Mouse (Mus musculus) layer of hippocampus, adult 9-11 months (tissue): ENCODE measurements around the gene Csrp2.
A peak's percentile ranks its signal among the peaks of the same experiment; 100 is the strongest.

Experiments
- DNase-seq: peaks from one replicate; pipeline ENCODE4 v3.0.0; 2022

Gene Csrp2

DNA sequence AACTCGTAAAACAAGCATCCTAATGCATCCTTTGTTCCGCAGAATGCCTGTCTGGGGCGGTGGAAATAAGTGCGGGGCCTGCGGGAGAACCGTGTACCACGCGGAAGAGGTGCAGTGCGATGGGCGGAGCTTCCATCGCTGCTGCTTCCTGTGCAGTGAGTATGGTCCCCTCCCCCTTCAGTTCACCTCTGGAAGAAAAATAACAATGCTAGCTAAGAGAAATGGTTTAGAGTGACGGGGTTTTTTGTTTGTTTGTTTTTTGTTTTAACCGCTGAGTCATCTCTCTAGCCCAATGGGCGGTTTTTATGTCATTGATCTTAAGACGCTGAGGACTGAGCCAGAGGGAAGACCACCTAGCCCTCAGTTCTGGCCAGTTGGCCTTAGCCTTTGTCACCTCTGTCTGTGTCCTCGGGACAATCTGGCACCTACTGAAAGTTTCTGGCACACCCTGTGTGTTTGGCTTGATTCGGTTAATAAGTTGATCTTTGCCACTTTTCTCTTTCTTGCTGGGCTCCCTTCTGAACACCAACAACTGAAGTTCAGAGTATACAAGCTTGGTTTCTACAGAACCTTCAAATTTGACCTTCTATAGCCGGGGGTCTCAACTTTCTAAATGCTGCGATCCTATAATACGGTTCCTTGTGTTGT, 12.4 kb downstream of the Csrp2 start:
- DNase-seq = no peak

DNA sequence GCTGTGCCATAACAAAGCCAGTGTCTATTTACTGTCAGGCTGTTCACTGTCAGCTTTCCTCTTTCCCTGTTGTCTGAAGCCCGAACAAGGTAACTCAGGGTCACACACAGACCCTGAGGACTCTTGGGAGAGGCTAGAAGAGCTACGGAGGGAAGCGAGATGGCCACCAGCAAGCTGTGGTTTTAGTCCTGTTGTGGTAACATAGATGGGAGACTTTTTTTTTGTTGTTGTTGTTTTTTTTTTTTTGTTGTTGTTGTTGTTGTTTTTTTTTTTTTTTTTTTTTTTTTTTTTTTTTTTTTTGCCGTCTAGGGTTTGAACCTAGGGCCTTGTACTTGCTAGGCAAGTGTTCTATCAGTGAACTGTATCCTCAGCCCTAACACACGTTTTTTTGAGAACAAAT, 14.0 kb downstream of the Csrp2 start:
- DNase-seq = no peak

DNA sequence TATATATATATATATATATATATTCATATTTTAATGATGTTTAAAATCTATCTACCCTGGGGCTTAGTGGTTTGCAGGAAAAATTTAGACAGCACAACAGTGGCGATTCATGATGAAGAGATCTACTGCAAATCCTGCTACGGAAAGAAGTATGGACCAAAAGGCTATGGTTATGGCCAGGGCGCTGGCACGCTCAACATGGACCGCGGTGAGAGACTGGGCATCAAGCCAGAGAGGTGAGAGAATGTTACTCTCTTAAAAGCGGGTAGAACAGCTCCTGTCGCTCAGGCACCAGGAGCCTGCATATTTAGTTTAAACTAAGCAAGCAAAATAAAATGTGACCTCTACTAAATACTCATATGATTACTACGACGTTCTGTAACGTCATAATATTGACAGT, 15.5 kb downstream of the Csrp2 start:
- DNase-seq = no peak

GRCm38 (mm10) chr10:110935669-110936068, 16.1 kb downstream of the Csrp2 start:
- DNase-seq = no peak

- peak; percentile 46 for DNase-seq
Measured at GRCm38 (mm10) chr10:110938361-110938760, 18.8 kb downstream of the Csrp2 start.

DNA sequence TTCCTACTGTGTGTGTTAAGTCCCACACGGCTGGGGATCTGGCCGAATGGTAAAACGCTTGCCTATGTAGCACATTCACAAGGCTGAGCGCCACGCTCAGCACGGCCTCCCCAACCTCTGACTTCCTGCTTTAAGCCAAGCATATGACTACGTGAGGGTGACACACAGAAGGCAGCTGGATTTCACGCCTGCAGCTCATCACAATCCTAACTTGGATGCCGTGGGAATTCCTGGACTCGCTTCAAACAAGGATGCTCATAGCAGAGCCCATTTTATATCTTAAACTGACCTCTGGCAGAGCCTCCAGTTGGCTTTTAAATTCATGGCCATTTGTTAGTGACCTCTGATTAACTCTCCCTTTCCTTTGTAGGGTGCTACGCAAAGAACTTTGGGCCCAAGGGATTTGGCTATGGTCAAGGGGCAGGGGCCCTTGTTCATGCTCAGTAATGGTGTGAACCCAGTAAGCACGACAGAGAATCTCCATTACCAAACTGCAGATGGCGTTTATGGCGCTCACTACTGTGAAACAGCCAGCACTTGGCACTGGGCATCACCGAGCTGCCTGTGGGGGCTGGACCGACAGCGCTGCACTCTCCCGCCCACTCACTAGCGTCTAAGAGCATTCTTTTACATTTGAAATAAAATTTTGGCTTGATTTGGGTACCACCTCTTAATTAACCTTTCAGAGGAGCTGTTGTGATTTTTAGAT, 19.4 kb downstream of the Csrp2 start:
- peak; percentile 84 for DNase-seq

DNA sequence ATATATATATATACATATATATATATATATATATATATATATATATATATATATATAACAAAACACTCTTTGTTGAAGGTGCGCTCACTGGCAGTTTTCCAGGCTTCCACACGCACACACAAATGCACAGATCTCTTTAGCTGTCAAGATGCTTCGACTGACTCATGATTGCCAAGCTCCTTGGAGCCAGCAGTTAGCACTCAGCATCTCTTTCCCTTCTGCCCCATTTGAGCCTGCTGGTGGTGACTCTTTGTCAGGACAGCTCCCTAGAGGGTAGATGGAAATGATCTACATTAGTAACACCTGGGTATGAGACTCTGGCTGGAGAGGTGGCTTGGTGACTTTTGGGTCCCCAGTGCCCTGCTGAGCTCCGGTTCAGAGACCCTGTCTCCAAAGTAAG, 20.1 kb downstream of the Csrp2 start:
- DNase-seq = no peak

GRCm38 (mm10) chr10:110940740-110941398, 21.3 kb downstream of the Csrp2 start:
- no peak for DNase-seq

- no peak for DNase-seq
Measured at GRCm38 (mm10) chr10:110941968-110942367, 22.4 kb downstream of the Csrp2 start.

- no peak for DNase-seq
Measured at GRCm38 (mm10) chr10:110942806-110943205, 23.2 kb downstream of the Csrp2 start.

- no peak for DNase-seq
Measured at GRCm38 (mm10) chr10:110944175-110944574, 24.6 kb downstream of the Csrp2 start.

DNA sequence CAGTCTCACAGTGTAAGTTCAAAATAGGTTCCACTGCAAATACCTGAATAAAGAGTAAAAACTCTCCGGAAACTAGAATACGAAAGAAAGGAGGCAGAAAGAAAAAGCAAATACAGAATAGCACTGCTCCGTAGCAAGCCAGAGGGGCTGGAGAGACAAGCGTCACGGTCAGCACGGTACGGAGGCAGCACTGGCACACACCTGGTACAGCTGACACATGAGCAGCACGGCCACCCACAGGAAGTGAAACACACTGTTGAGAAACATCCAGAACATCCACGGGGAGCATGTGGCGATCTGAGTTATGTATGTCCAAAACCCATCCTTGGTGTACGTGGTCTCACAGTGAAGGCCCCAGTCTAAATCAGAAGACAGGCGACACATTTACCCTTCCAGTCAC, 26.4 kb downstream of the Csrp2 start:
- no peak for DNase-seq

GRCm38 (mm10) chr10:110947574-110947973, 28.0 kb downstream of the Csrp2 start:
- DNase-seq = no peak

DNA sequence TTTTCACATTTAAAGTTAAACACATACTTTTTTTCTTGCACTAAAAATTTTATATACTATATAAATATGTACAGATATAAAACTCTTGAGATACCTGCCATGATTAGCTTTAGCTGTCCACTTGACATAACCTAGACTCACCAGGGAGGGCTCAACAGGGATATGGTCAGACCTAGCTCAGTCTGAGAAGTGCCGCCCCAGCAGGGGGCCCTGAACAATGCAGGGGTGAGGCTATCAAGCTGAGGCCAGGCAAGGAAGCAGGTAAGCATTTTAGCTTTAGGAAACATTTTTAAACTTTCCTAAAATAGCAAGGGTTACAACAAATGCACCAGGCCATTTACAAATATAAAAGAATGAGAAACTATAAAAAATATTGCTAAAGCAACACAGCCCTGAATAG, 31.5 kb downstream of the Csrp2 start:
- no peak for DNase-seq

GRCm38 (mm10) chr10:110951748-110952147, 32.2 kb downstream of the Csrp2 start:
- DNase-seq = no peak

DNA sequence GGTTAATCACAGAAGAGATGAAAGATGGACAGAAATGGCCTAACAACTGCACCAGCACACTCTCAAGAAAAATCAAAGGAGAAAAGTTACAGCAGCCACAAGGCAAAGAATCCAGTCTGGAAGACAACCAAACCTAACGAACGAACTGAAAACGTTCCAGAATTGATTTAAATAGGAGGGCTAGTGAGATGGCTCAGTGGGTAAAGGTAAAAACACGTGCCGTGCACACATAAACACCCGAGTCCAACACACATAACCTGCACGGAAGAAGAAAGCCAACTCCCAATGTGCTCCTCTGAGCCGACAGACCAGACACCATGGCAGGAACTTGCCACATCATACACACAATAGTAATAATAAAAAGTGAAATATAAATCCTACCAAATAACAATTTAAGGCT, 32.7 kb downstream of the Csrp2 start:
- DNase-seq = no peak

- peak; percentile 69 for DNase-seq
Measured at GRCm38 (mm10) chr10:110952937-110953451, 33.4 kb downstream of the Csrp2 start.

DNA sequence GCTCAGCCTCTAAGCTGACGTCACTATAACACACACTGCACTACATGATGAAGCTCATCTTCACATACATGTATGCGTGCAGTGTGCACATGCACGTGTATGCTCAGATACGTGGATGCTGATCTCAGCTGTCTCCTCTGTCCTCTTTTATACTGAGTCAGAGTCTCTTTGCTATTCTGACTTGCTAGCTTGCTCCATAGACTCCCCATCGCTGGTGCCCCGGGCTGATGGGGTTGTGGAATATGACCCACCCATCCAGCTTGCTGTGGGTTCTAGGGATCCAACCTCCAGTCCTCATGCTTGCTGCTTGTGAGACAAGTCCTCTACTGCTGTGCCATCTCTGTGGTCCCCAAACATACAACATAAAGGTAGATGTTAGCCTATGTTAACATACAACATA, 39.3 kb downstream of the Csrp2 start:
- no peak for DNase-seq

- no peak for DNase-seq
Measured at GRCm38 (mm10) chr10:110959781-110960180, 40.2 kb downstream of the Csrp2 start.

DNA sequence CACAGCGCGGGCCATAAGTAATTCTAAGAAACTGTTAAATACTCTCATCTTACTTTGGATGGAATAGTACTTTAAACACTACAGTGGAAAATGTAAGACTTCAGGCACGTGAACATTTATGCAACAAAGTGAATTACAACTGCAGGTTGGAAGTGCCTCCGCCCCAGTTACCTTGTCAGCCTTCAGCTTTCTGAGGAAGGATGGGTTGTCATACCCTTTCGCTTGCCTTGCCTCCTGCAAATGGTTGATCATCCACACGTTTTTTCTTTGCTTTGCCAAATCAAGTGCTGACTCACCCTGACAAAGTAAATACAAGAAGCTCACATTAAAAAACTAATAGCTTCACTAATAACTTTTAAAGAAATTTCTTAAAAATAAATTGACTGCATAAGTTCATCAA, 41.3 kb downstream of the Csrp2 start:
- DNase-seq = no peak

- no peak for DNase-seq
Measured at GRCm38 (mm10) chr10:110962172-110962571, 42.6 kb downstream of the Csrp2 start.

- no peak for DNase-seq
Measured at GRCm38 (mm10) chr10:110971044-110971443, 51.5 kb downstream of the Csrp2 start.

DNA sequence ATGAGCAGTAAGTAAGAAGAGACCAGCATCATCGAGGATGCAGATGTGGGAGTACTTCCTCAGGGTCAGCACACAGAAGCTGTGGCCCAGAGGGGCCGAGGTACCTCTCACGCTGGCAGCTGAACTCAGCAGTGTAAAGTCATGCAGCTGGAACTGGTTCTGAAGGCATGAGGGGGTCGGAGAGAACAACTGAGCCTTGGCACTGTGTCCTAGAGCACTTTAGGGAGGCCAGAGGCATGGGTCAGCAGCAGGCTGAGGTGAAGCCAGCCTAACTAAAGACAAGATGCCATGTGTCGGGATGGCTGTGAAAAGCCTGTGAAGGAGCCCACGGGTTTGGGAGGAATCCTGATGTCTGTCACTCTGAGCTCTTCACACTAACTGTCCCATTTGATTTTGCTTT, 51.9 kb downstream of the Csrp2 start:
- DNase-seq = no peak

GRCm38 (mm10) chr10:110971998-110972397, 52.4 kb downstream of the Csrp2 start:
- DNase-seq = no peak
